Mouse (Mus musculus) cerebellum, postnatal 36 days (tissue): ENCODE results near the gene Gpr158.
A peak's percentile ranks its signal among the peaks of the same experiment; 100 is the strongest.

Source experiments
- DNase-seq, 2 experiments: peaks; one replicate each; pipeline ENCODE4 v3.0.0; 2021 to 2022; ENCODE audit warnings: mixed read lengths in 2 of 2

Gene Gpr158

GRCm38 (mm10) chr2:21665721-21666120, 298.4 kb downstream of the Gpr158 start:
- no peak for DNase-seq

- DNase-seq: no peak
Observed at GRCm38 (mm10) chr2:21676084-21676838, 308.9 kb downstream of the Gpr158 start.

DNA sequence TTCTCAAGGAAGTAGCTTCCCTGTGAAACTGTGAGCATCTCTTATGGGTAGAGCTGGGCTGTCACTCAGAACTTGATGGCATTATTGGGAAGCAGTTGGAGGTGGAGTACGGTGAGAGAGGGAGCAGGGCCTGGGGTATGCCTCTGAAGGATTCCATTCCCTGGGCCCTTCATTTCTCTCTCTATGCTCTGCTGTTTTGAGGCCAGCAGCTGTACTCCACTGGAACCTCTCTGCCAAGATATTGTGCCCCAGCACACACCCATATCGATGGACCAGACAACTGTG, 309.4 kb downstream of the Gpr158 start:
- no peak for DNase-seq

DNA sequence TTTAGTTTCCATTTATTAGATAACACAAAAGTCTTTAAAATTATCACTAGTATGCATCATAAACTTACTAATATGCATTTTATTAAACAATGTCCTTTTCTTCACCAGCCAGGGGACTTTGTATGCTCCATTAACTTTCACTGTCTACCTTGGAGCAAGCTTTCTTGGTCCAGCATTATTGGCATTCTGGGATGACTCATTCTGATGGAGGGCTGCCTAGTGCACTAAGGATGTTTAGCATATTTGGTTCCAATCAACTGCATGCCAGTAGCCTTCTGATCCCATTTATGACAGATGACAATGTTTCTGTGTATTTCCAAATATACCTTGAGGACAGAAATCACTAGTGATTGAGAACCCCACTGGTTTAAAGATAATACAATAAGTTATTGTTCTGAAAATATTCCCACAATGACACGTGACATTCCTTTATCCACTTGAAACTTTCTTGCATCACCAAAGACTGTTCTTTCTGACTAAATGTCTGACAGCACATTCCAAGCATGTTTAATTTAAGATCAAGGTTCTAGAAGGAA, 313.5 kb downstream of the Gpr158 start:
- no peak for DNase-seq

DNA sequence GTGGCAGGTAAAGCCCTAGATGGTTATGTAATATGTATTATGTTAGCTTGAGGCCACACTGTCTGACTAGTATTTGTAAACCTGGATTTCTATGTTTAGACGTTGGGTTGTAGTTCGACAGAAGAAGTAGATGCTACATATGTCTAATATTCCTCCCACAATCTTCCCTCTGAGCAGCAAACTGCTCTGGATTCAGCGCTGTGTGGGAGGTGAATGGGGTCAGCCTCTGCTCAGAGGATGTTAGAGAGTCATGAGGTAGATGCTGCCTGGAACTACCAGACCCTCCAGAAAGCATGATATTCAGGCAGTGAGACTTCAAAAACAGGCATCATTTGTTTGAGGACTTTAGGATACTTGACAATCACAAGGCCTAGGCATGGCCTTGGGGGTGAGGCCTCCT, 317.4 kb downstream of the Gpr158 start:
- no peak for DNase-seq

DNA sequence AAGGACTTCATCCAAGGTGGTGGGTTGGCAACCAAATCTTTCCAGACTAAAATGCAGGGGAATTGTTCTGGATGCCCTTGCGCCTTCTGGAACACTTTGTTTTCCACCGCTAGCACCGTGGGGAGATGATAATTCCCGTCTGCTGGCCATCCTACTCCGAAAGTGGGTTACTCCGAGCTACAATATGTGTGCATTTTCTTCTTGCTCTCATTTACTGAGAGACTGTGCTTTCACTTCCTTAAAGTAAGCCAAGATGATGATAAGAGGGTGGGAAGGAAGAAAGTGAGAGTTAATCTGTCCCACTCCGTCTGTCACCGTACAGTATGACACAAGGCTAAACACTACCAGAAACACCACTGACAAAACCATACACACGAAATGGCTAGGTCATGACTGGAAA, 325.8 kb downstream of the Gpr158 start:
- DNase-seq: no peak

DNA sequence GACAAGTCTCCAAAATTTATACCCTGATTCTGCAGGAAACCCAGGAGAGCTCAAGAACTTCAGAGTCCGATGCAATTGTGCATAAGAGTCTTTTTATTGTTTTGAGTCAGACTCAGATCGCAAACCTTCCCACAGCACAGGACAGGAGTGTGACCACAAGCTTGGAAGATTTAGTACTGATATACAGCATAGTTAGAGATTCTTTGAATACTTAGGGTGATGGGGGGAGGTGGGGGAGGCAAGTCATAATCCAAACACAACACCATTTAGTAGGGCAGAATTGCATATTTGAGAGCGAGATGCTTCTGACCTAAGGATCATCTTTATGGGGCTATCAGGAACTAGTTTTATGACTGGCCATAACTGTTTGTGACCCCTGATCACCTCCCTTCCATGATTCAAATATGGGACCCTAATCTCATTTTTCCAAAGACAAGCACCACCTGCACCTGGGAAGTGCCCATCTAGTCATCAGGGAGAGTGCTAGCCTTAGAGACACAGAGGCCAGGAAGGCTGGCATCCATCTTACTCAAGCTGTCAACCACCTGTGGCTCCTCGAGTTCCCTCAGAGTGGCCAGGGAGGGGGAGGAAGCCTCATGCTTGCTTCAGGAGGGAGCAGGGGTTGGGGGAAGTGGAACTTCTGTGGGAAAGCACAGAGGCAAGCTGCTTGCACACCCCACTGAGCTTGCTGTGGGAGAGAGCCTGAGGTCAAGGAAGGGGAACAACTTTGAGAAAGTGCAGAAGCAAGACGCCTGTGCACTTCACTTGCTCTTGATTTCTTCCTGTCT, 326.7 kb downstream of the Gpr158 start:
- peak; percentile 24 to 42 for DNase-seq

DNA sequence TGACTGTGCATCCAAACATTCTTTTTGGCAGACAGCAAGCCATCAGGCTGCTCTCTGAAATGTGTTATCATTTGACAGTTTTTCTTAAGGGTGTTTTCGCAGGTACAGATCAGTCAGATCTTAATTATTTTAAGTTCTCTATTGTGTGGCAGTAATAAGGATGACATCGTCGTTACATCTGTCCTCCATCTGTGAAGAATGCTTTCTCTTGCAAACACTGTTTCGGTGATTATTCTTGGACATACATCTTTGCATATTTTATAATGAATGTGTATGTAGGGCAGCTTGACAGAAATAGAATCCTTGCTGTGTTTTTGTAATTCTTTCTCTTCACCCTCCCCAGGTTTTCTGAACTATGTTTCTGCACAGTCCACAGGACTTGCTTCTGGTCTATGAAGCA, 360.7 kb downstream of the Gpr158 start:
- no peak for DNase-seq

DNA sequence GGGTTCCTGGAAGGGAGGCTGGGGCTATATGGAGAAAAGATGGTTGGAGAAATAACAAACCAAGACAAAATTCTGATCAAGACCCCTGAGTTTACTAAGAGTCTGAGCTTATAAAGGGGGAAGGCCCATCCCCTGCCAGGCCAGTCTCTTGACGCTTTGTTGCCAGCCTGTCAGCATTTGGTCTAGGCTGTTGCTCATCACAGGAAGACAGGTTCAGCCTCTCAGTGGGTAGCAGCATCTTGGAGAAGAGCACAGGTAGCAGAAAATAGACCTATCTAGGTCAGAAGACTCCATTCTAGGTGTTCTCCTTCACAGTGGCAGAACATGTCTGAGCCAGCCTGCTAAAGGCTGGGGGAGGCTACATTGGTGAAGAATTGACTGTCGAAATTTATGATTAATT, 416.4 kb downstream of the Gpr158 start:
- peak; percentile 40 to 44 for DNase-seq

DNA sequence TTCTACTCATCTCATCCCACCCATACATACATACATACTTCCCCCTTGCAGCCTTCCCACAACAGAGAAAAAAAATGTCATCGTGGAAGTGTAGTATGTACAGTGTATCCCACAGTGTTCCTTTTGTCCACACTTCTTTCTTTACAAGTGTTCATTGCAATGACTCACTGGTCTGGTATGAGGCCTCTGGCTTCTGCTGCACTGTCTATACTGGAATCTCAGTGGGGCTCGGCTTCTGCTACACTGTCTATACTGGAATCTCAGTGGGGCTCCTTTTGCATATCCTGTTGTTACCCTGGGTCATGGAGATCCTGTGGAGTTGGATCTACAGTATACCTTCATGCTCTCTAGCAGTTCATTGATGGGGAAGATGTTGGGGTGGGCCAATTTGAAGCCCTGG, 425.8 kb downstream of the Gpr158 start:
- no peak for DNase-seq

GRCm38 (mm10) chr2:21799616-21800015, 432.3 kb downstream of the Gpr158 start:
- DNase-seq: no peak

- DNase-seq: no peak
Observed at GRCm38 (mm10) chr2:21800045-21800444, 432.7 kb downstream of the Gpr158 start.

DNA sequence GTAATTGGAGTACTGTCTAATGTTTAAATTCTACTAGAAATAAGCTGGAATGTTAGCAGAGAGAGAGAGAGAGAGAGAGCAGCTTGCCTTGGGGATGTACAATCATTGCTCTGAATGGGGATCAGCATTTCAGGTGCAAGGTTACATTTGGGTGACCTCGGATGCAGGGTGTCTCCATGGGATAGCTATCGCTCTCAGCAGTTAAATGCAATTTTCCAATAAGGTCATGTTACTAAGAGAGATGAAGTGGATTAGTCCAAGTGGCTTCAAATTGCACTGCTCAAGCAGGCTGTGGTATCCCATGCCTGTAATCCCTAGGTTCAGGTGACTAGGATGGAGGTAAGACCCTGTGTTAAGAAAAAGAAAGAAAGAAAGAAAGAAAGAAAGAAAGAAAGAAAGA, 441.2 kb downstream of the Gpr158 start:
- DNase-seq: no peak

DNA sequence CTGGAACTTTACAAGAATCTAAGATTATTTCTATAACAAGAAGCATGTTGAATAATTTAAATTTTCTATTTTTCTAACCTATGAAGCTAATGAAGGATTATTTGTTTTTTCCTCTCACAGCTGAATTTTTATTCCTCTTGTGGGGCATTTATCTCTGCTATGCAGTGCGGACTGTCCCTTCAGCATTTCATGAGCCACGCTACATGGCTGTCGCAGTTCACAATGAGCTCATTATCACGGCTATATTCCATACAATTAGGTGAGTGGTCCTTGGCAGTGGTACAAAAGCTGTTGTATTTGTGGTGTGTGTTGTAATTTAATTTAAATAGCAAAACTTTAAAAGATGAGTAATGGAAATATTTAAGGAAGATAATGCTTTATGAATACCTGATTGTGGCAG, 443.1 kb downstream of the Gpr158 start:
- no peak for DNase-seq

GRCm38 (mm10) chr2:21864061-21864460, 496.7 kb downstream of the Gpr158 start:
- DNase-seq: peak; percentile 16 to 45
